Mouse (Mus musculus): ENCODE data around the gene Mrpl16. TPM values are rescaled to one million over a fixed set of nuclear protein-coding genes. Genes with fewer than 3 reads are reported as not detected.

Mrpl16 gene
- polyA plus RNA-seq (2015; fragmentation: Nextera tagmentation; extraction: Ambion mirVana): 44.6 and 45.2 TPM in 2 replicates

- peaks cover 28% of the 10 kb centered on the region for H3K36me3 ChIP-seq
- no peaks in the 10 kb centered on the region for H3K27me3 ChIP-seq
- ATAC-seq (ENCODE audit: low FRiP score, low read depth): peak; percentile 92
- under 1% methylated on average over 30 of the region's 30 CpGs for WGBS
- peak within 1 kb of the TSS; percentile 76 for H3K4me2 ChIP-seq
- H3K27ac ChIP-seq (replicated peaks): peak within 1 kb of the TSS; percentile 50
- no peaks in the 10 kb centered on the region for H3K9me3 ChIP-seq
- peaks cover 13% of the 10 kb centered on the region for H3K4me1 ChIP-seq (replicated peaks)
- peak within 1 kb of the TSS; percentile 61 for H3K4me3 ChIP-seq
- H3K9ac ChIP-seq: peak within 1 kb of the TSS; percentile 64
Observed at GRCm38 (mm10) chr19:11770205-11770892, at the start of gene Mrpl16. Gene Mrpl16 (plus strand): TSS chr19:11770391.

- Histone ChIP-seq H3K27me3 (no peaks in the 10 kb centered on the region), H3K36me3 (no peaks in the 10 kb centered on the region), H3K27ac (replicated peaks) (no peak overlapping the region), H3K9me3 (no peaks in the 10 kb centered on the region), H3K4me2 (no peak overlapping the region), H3K4me1 (replicated peaks) (no peaks in the 10 kb centered on the region), H3K9ac (no peak overlapping the region), H3K4me3 (no peak overlapping the region)
- WGBS: 91% methylated on average over 2 of the region's 2 CpGs
- ATAC-seq (ENCODE audit: low FRiP score, low read depth): no peak
Observed at GRCm38 (mm10) chr19:11723870-11724269, 46.3 kb upstream of the Mrpl16 start.

DNA sequence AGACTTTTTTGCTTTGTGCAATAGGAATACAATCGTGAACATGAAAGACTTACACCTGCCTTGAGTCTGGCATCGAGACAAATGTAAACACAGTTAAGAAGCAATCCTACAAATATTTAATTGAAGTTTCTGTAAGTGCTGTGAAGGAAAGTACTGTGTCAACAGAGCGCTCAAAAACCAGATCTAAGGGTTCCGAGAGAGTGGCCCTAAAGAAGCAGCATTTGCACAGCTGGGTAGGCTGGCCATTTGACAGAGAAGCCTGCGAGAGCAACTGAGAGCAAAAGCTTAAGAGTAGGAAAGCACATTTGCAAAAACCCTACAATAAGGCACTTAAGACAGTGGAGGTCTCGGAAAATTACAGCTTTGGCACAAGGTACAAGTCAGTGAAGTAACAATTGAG lies 45.9 kb upstream of the Mrpl16 start:
- Histone ChIP-seq H3K4me1 (replicated peaks) (no peaks in the 10 kb centered on the region), H3K4me3 (no peak overlapping the region), H3K4me2 (no peak overlapping the region), H3K9ac (no peak overlapping the region), H3K27me3 (no peaks in the 10 kb centered on the region), H3K9me3 (no peaks in the 10 kb centered on the region), H3K27ac (replicated peaks) (no peak overlapping the region), H3K36me3 (no peaks in the 10 kb centered on the region)
- ATAC-seq (ENCODE audit: low FRiP score, low read depth): no peak
- 88% methylated on average over 6 of the region's 6 CpGs for WGBS

DNA sequence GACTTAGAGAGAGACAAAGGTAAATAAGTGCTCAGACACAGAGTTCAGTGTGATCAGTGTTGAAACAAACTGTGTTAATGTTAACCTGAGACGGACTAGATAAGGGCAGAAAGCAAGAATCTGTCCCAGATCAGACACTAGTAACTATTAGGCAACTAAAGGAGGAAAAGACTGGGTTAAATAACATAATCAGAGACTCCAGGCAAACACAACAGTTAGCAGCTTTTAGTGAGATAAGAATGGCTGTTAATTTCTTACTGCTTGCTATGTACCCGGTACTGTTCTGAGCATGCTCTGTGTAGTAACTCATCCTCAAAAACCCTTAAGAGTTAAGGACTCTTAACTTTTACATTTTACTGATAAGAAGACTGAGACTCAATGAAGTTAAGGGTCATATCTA lies 44.3 kb upstream of the Mrpl16 start:
- WGBS: 95% methylated on average over 2 of the region's 2 CpGs
- no peaks in the 10 kb centered on the region for H3K9me3 ChIP-seq
- ATAC-seq (ENCODE audit: low FRiP score, low read depth): no peak
- no peaks in the 10 kb centered on the region for H3K4me1 ChIP-seq (replicated peaks)
- H3K4me3 ChIP-seq: no peak overlapping the region
- no peak overlapping the region for H3K9ac ChIP-seq
- no peaks in the 10 kb centered on the region for H3K27me3 ChIP-seq
- H3K36me3 ChIP-seq: no peaks in the 10 kb centered on the region
- H3K27ac ChIP-seq (replicated peaks): no peak overlapping the region
- H3K4me2 ChIP-seq: no peak overlapping the region

- Histone ChIP-seq H3K27ac (replicated peaks) (no peak overlapping the region), H3K9me3 (no peaks in the 10 kb centered on the region), H3K36me3 (no peaks in the 10 kb centered on the region), H3K9ac (no peak overlapping the region), H3K4me3 (no peak overlapping the region), H3K4me1 (replicated peaks) (no peaks in the 10 kb centered on the region), H3K4me2 (no peak overlapping the region), H3K27me3 (no peaks in the 10 kb centered on the region)
- ATAC-seq (ENCODE audit: low FRiP score, low read depth): no peak
- WGBS: 92% methylated on average over 5 of the region's 5 CpGs
Observed at GRCm38 (mm10) chr19:11727304-11727703, 42.9 kb upstream of the Mrpl16 start.

DNA sequence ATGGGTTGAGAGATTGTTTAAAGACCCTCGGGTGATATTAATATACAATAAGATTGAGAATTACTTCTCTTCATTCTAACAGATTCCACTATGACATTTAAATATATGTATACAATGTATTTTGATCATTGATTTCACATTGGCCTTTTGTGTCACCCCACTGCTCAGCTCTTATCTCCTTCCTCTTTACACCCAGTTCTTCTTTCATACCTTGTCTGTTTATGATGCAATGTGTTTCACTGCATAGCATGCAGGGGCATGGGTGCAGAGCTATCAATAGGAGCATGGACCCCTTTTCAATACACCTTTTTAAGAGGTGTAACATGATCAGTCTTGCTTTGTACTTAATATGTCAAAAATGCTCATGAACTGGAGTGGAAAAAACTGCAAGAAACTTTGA lies 39.9 kb upstream of the Mrpl16 start:
- Histone ChIP-seq H3K4me3 (no peak overlapping the region), H3K27me3 (no peaks in the 10 kb centered on the region), H3K4me1 (replicated peaks) (no peaks in the 10 kb centered on the region), H3K4me2 (no peak overlapping the region), H3K27ac (replicated peaks) (no peak overlapping the region), H3K36me3 (no peaks in the 10 kb centered on the region), H3K9me3 (no peaks in the 10 kb centered on the region), H3K9ac (no peak overlapping the region)
- 91% methylated on average over 1 of the region's 1 CpGs for WGBS
- no peak for ATAC-seq (ENCODE audit: low FRiP score, low read depth)

GRCm38 (mm10) chr19:11736455-11736854 lies 33.7 kb upstream of the Mrpl16 start:
- no peaks in the 10 kb centered on the region for H3K27me3 ChIP-seq

DNA sequence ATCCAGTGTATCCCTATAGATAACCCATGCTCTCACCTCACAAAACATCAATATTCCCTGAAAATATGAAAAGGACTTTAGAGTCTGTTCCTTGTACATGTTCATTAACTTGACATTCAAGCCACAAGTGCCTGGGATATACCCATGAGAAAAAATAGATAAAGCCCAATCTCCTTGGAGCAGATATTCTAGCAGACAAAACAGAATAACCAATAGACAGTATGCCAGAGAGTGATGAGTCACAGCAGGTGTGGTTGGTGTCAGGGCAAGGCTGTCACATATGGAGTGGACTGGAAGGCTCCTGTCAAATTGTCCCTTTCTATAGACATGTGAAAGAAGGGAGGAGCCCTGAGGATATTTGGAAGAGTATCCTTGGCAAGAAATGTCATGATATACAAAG lies 24.5 kb upstream of the Mrpl16 start:
- no peaks in the 10 kb centered on the region for H3K36me3 ChIP-seq
- H3K27me3 ChIP-seq: no peaks in the 10 kb centered on the region
- H3K9me3 ChIP-seq: no peaks in the 10 kb centered on the region
- H3K9ac ChIP-seq: no peak overlapping the region
- no peak overlapping the region for H3K27ac ChIP-seq (replicated peaks)
- no peak for ATAC-seq (ENCODE audit: low FRiP score, low read depth)
- H3K4me3 ChIP-seq: no peak overlapping the region
- no peak overlapping the region for H3K4me2 ChIP-seq
- H3K4me1 ChIP-seq (replicated peaks): no peaks in the 10 kb centered on the region

More at GRCm38 (mm10) chr19:11736455-11736854, 33.7 kb upstream of the Mrpl16 start:
- Histone ChIP-seq H3K9me3 (no peaks in the 10 kb centered on the region), H3K4me1 (replicated peaks) (no peaks in the 10 kb centered on the region), H3K36me3 (no peaks in the 10 kb centered on the region), H3K27ac (replicated peaks) (no peak overlapping the region), H3K4me3 (no peak overlapping the region), H3K4me2 (no peak overlapping the region), H3K9ac (no peak overlapping the region)
- no peak for ATAC-seq (ENCODE audit: low FRiP score, low read depth)
- WGBS: 73% methylated on average over 1 of the region's 1 CpGs

GRCm38 (mm10) chr19:11747298-11747697 lies 22.9 kb upstream of the Mrpl16 start, which contains the start of gene Gif:
Gene Gif (plus strand): TSS chr19:11747554.
- H3K36me3 ChIP-seq: no peaks in the 10 kb centered on the region
- no peaks in the 10 kb centered on the region for H3K27me3 ChIP-seq
- WGBS: 77% methylated on average over 2 of the region's 2 CpGs
- H3K9me3 ChIP-seq: no peaks in the 10 kb centered on the region
- H3K9ac ChIP-seq: no peak within 1 kb of the TSS
- no peak for ATAC-seq (ENCODE audit: low FRiP score, low read depth)
- H3K4me2 ChIP-seq: no peak within 1 kb of the TSS
- H3K4me3 ChIP-seq: no peak within 1 kb of the TSS
- no peaks in the 10 kb centered on the region for H3K4me1 ChIP-seq (replicated peaks)
- H3K27ac ChIP-seq (replicated peaks): no peak within 1 kb of the TSS

GRCm38 (mm10) chr19:11765059-11765458 lies 5.1 kb upstream of the Mrpl16 start:
- no peak overlapping the region for H3K4me2 ChIP-seq

DNA sequence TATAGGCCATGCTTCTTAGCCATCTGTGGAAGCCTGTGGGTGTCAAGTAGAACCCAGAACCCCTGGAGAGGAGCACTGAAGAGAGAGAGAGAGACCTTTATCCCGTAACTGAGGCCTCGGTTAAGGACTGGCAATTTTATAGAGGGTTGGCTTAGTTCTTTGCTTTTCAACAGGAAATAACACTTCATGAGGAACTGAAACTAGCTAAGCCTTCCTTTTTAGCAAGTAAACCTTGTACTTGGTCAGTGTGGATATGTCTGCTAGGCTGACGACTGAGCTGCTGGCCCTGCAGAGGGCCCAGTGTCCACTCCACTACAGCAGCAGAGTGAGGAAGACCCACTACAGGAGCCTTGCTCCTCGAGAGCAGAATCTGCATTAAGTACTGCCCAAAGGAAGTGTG lies 3.8 kb upstream of the Mrpl16 start:
- H3K4me2 ChIP-seq: no peak overlapping the region
- ATAC-seq (ENCODE audit: low FRiP score, low read depth): no peak
- H3K36me3 ChIP-seq: no peaks in the 10 kb centered on the region
- no peak overlapping the region for H3K4me3 ChIP-seq
- 77% methylated on average over 4 of the region's 4 CpGs for WGBS
- no peaks in the 10 kb centered on the region for H3K27me3 ChIP-seq
- no peak overlapping the region for H3K27ac ChIP-seq (replicated peaks)
- H3K9me3 ChIP-seq: no peaks in the 10 kb centered on the region
- H3K9ac ChIP-seq: no peak overlapping the region
- H3K4me1 ChIP-seq (replicated peaks): peaks cover 9% of the 10 kb centered on the region

More at GRCm38 (mm10) chr19:11765059-11765458, 5.1 kb upstream of the Mrpl16 start:
- 86% methylated on average over 3 of the region's 3 CpGs for WGBS
- H3K27ac ChIP-seq (replicated peaks): no peak overlapping the region
- no peaks in the 10 kb centered on the region for H3K27me3 ChIP-seq
- no peak for ATAC-seq (ENCODE audit: low FRiP score, low read depth)
- no peaks in the 10 kb centered on the region for H3K9me3 ChIP-seq
- H3K36me3 ChIP-seq: no peaks in the 10 kb centered on the region
- no peaks in the 10 kb centered on the region; the same call in 1 of the 2 replicates for H3K4me1 ChIP-seq (replicated peaks)
- H3K4me3 ChIP-seq: no peak overlapping the region
- no peak overlapping the region for H3K9ac ChIP-seq

DNA sequence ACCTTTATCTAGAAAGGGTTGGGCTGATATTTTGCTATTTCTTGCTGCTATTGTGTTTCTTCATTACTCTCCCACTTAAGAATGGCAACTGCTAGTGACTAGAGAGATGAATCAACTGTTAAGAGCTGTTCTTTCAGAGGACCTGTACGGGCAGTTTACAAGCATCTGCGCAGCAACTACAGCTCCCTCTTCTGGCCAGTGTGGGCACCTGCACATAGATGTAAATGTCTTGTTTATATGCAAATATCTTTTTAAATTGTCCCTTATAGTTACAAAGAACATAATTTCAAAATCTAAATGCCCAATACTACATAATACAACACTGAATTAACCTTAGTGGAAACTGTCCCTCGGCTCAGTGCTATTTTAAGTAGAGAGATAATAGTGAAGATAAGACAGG lies 2.0 kb upstream of the Mrpl16 start:
- peaks cover 8% of the 10 kb centered on the region for H3K36me3 ChIP-seq
- no peak overlapping the region for H3K9ac ChIP-seq
- H3K4me3 ChIP-seq: no peak overlapping the region
- H3K27ac ChIP-seq (replicated peaks): no peak overlapping the region
- whole genome bisulfite sequencing: 15% methylated on average over 3 of the region's 3 CpGs
- no peaks in the 10 kb centered on the region for H3K27me3 ChIP-seq
- H3K4me2 ChIP-seq: no peak overlapping the region
- ATAC-seq (ENCODE audit: low FRiP score, low read depth): no peak
- no peaks in the 10 kb centered on the region for H3K9me3 ChIP-seq
- peaks cover 13% of the 10 kb centered on the region for H3K4me1 ChIP-seq (replicated peaks)
